Mouse (Mus musculus) CH12.LX (cell line): ENCODE data around the gene Flot1. TPM values are rescaled to one million over a fixed set of nuclear protein-coding genes. Genes with fewer than 3 reads are reported as not detected.

Experiments used
- DNase-seq: peaks from one replicate; pipeline ENCODE4 v3.0.0-alpha.2; 2013; ENCODE audit errors: extremely low read depth
- H3K27ac ChIP-seq: 2 replicates; pipeline ENCODE4 v1.5.1; 2012; ENCODE audit warnings: low read depth, mild to moderate bottlenecking, control low read depth, moderate library complexity; ENCODE audit not compliant: insufficient read depth
- H3K27me3 ChIP-seq: replicated peaks from 2 replicates; pipeline ENCODE3; 2012; ENCODE audit warnings: inconsistent platforms
- H3K36me3 ChIP-seq, 2 experiments: replicated peaks in 1 of 2; 2 replicates each; pipeline versions ENCODE3 to v1.6.1; 2012; ENCODE audit warnings: inconsistent platforms in 1 of 2, low read length in 1 of 2, mild to moderate bottlenecking in 1 of 2, mixed read lengths in 1 of 2, moderate library complexity in 1 of 2; ENCODE audit not compliant: control insufficient read depth in 1 of 2, insufficient read depth in 1 of 2
- H3K4me1 ChIP-seq, 2 experiments: 2 replicates each; pipeline ENCODE4 v1.6.1; 2012; ENCODE audit warnings: inconsistent platforms in 1 of 2, moderate library complexity in 1 of 2; ENCODE audit not compliant: insufficient read depth in 2 of 2, control insufficient read depth in 1 of 2
- H3K4me2 ChIP-seq: 2 replicates; pipeline ENCODE4 v1.6.1; 2012; ENCODE audit warnings: low read depth, mild to moderate bottlenecking, control low read depth; ENCODE audit not compliant: poor library complexity, insufficient read depth, severe bottlenecking
- H3K4me3 ChIP-seq, 3 experiments: fragments of 150-350 bp in 1 of 3; sonication (generic) in 1 of 3; replicated peaks in 1 of 3; 2 replicates each; pipeline versions ENCODE3 to v1.5.1; 2011 to 2012; ENCODE audit warnings: low read depth in 2 of 3, low read length in 2 of 3, mild to moderate bottlenecking in 2 of 3, moderate library complexity in 2 of 3, control low read depth in 1 of 3, improper control_type of control experiment in 1 of 3, inconsistent platforms in 1 of 3, mixed read lengths in 1 of 3; ENCODE audit not compliant: poor library complexity in 1 of 3
- H3K79me2 ChIP-seq: replicated peaks from 2 replicates; pipeline ENCODE4 v1.6.1; 2012; ENCODE audit warnings: mild to moderate bottlenecking, moderate library complexity; ENCODE audit not compliant: control insufficient read depth, poor library complexity, insufficient read depth, severe bottlenecking; ENCODE audit errors: extremely low read depth
- H3K9ac ChIP-seq: 2 replicates; pipeline ENCODE4 v1.6.1; 2012; ENCODE audit warnings: low read depth, mild to moderate bottlenecking, control low read depth, moderate library complexity; ENCODE audit not compliant: insufficient read depth
- H3K9me3 ChIP-seq: replicated peaks from 2 replicates; pipeline ENCODE3; 2012; ENCODE audit warnings: low read length, inconsistent platforms, mixed read lengths
- CHD2 ChIP-seq: IDR thresholded peaks from 2 replicates; pipeline ENCODE4 v1.6.1; 2011; ENCODE audit warnings: low read length, improper control_type of control experiment
- CTCF ChIP-seq, 2 experiments: IDR thresholded peaks in 1 of 2; conservative IDR thresholded peaks in 1 of 2; 2 replicates each; pipeline ENCODE4 v1.5.1; 2011 to 2012; ENCODE audit warnings: low read depth in 2 of 2, low read length in 2 of 2, improper control_type of control experiment in 1 of 2, inconsistent platforms in 1 of 2, mild to moderate bottlenecking in 1 of 2, moderate library complexity in 1 of 2
- ELF1 ChIP-seq: IDR thresholded peaks from 2 replicates; pipeline ENCODE4 v1.6.1; 2014; ENCODE audit warnings: low read depth, mild to moderate bottlenecking, inconsistent platforms, low read length, improper control_type of control experiment
- GABPA ChIP-seq: IDR thresholded peaks from 2 replicates; pipeline ENCODE4 v1.6.1; 2012; ENCODE audit warnings: low read depth, low read length, improper control_type of control experiment, inconsistent platforms; ENCODE audit not compliant: insufficient replicate concordance
- KAT2A ChIP-seq: IDR thresholded peaks from 2 replicates; pipeline ENCODE4 v1.6.1; 2012; ENCODE audit warnings: low read length, improper control_type of control experiment, inconsistent platforms; ENCODE audit not compliant: insufficient replicate concordance
- MAFK ChIP-seq: IDR thresholded peaks from 2 replicates; pipeline ENCODE4 v1.6.1; 2011; ENCODE audit warnings: low read length, improper control_type of control experiment; ENCODE audit not compliant: insufficient replicate concordance
- MXI1 ChIP-seq: IDR thresholded peaks from 2 replicates; pipeline ENCODE4 v1.6.1; 2011; ENCODE audit warnings: mild to moderate bottlenecking, low read depth, low read length, improper control_type of control experiment
- MYC ChIP-seq: IDR thresholded peaks from 2 replicates; pipeline ENCODE4 v1.6.1; 2011; ENCODE audit warnings: low read depth, mild to moderate bottlenecking, improper control_type of control experiment, low read length
- NRF1 ChIP-seq: IDR thresholded peaks from 2 replicates; pipeline ENCODE4 v1.6.1; 2014; ENCODE audit warnings: low read depth, mild to moderate bottlenecking, inconsistent platforms, low read length, improper control_type of control experiment, moderate library complexity
- PAX5 ChIP-seq: IDR thresholded peaks from 2 replicates; pipeline ENCODE4 v1.6.1; 2012; ENCODE audit warnings: low read length, inconsistent platforms, mixed read lengths
- POLR2A ChIP-seq: IDR thresholded peaks from 2 replicates; pipeline ENCODE4 v1.6.1; 2011; ENCODE audit warnings: low read depth, mild to moderate bottlenecking, improper control_type of control experiment, low read length
- POLR2AphosphoS2 ChIP-seq: IDR thresholded peaks from 2 replicates; pipeline ENCODE4 v1.6.1; 2011; ENCODE audit warnings: low read depth, low read length, improper control_type of control experiment
- RAD21 ChIP-seq: IDR thresholded peaks from 2 replicates; pipeline ENCODE4 v1.6.1; 2011; ENCODE audit warnings: low read depth, mild to moderate bottlenecking, low read length, improper control_type of control experiment, moderate library complexity
- SIN3A ChIP-seq: IDR thresholded peaks from 2 replicates; pipeline ENCODE4 v1.6.1; 2012; ENCODE audit warnings: low read length, improper control_type of control experiment, inconsistent platforms
- SMC3 ChIP-seq: IDR thresholded peaks from 2 replicates; pipeline ENCODE4 v1.6.1; 2011; ENCODE audit warnings: low read depth, low read length, improper control_type of control experiment
- TBP ChIP-seq: conservative IDR thresholded peaks from 2 replicates; pipeline ENCODE4 v1.6.1; 2011; ENCODE audit warnings: low read depth, low read length, improper control_type of control experiment
- TCF12 ChIP-seq: IDR thresholded peaks from 2 replicates; pipeline ENCODE4 v1.6.1; 2014; ENCODE audit warnings: low read depth, mild to moderate bottlenecking, inconsistent platforms, low read length, improper control_type of control experiment
- USF1 ChIP-seq: IDR thresholded peaks from 2 replicates; pipeline ENCODE4 v1.6.1; 2014; ENCODE audit warnings: low read depth, mild to moderate bottlenecking, inconsistent platforms, low read length, improper control_type of control experiment
- ZC3H11A ChIP-seq: IDR thresholded peaks from 2 replicates; pipeline ENCODE4 v1.6.1; 2012; ENCODE audit warnings: low read depth, mild to moderate bottlenecking, inconsistent platforms, low read length, improper control_type of control experiment
- dilution Hi-C: fragments of 300-500 bp; cut with MboI; formaldehyde crosslinking; loops from 2 replicates; pipeline ENCODE4 v1.14.3; 2020; ENCODE audit warnings: low sequenced_read_pairs; ENCODE audit not compliant: extremely low pct_unique_long_range_greater_than_20kb, extremely low pct_ligation_motif_present
- in situ Hi-C: fragments of 300-500 bp; cut with MboI; formaldehyde crosslinking; loops from 3 replicates; pipeline ENCODE4 v1.14.3; 2019; ENCODE audit warnings: low sequenced_read_pairs, low pct_ligation_motif_present, low pct_unique_long_range_greater_than_20kb, mixed read lengths
- polyA plus RNA-seq: library from polyadenylated mRNA; unstranded; fragments of >175 nt; gene quantifications from 2 replicates; pipeline ENCODE4 v1.2.1, GENCODE M21; 2012; ENCODE audit warnings: low read depth; ENCODE audit not compliant: insufficient read length
- total RNA-seq, 2 experiments: library from RNA; depleted of rRNA; stranded (reverse); fragments of 300-350 nt in 1 of 2; fragments of >200 nt in 1 of 2; gene quantifications; 2 replicates each; pipeline ENCODE4 v1.2.3; 2012 to 2014

Gene Flot1
- total and polyA plus RNA-seq, 3 experiments, result 16.3 to 21.6 (median 17.6) TPM

- H3K4me1 ChIP-seq, result peaks cover 11 to 25% of the 10 kb centered on the region in 2 experiments
- dilution Hi-C loops, result no loop called here
Measured at GRCm38 (mm10) chr17:35832400-35833238, 9.6 kb downstream of the Flot1 start.

DNA sequence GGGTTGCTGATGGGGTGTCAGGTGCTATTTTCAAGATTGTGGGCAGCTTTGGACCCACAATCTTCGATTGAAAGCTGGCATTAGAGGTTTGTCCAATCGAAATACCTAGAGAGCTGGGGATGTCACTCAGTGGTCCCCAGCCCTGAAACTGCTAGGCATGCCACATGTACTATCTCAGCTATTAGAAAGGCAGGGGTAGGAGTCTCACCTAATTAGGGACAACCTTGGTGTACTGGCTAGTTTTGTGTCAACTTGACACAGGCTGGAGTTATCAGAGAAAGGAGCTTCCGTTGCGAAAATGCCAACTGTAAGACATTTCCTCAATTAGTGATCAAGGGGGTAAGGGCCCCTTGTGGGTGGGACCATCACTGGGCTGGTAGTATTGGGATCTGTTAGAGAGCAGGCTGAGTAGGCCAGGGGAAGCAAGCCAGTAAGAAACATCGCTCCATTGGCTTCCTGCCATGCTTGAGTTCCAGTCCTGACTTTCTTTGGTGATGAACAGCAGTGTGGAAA lies 10.3 kb downstream of the Flot1 start:
- Histone ChIP-seq H3K4me2 (no peak overlapping the region), H3K27ac (no peak overlapping the region), H3K4me1 (peaks cover 11 to 25% of the 10 kb centered on the region in 2 experiments), H3K9ac (no peak overlapping the region), H3K4me3 (no peak overlapping the region), H3K27me3 (no peaks in the 10 kb centered on the region), H3K79me2 (peaks cover 38% of the 10 kb centered on the region), H3K36me3 (peaks cover 51 to 79% of the 10 kb centered on the region in 2 experiments), H3K9me3 (peaks cover 7% of the 10 kb centered on the region)
- no peak for TF ChIP-seq USF1
- no peak for TF ChIP-seq MAFK
- TF ChIP-seq POLR2AphosphoS2, result peak; percentile 94; the same call in 1 of the 2 replicates
- peak; percentile 63 for TF ChIP-seq CHD2
- TF ChIP-seq PAX5, result no peak
- TF ChIP-seq SMC3, result 0 out of 2 replicates have a peak, but pooled peaks have one; percentile 2
- TF ChIP-seq POLR2A, result peak; percentile 51; the same call in 1 of the 2 replicates
- TF ChIP-seq CTCF (conservative IDR thresholded peaks at IDR 0.05 in 1 of 2, IDR thresholded peaks at IDR 0.05 in 1 of 2; ENCODE audit: low read depth in 2 of 2, low read length in 2 of 2), result no peak
- TF ChIP-seq TBP, result no peak
- no peak for TF ChIP-seq GABPA
- TF ChIP-seq KAT2A, result no peak
- TF ChIP-seq MYC, result no peak
- TF ChIP-seq RAD21, result no peak
- no peak for TF ChIP-seq ZC3H11A
- DNase-seq, result no peak
- dilution Hi-C loops, result no loop called here
- in situ Hi-C loops, result no loop called here

More at GRCm38 (mm10) chr17:35832400-35833238, 9.6 kb downstream of the Flot1 start:
- no peak overlapping the region for H3K27ac ChIP-seq
- H3K9ac ChIP-seq, result no peak overlapping the region
- in situ Hi-C loops, result no loop called here
- peaks cover 51 to 86% of the 10 kb centered on the region in 2 experiments for H3K36me3 ChIP-seq
- TF ChIP-seq CTCF (conservative IDR thresholded peaks at IDR 0.05 in 1 of 2, IDR thresholded peaks at IDR 0.05 in 1 of 2; ENCODE audit: low read depth in 2 of 2, low read length in 2 of 2) (no peak), SIN3A (peak; percentile 29; the same call in 1 of the 2 replicates), POLR2AphosphoS2 (peak; percentile 98; the same call in 1 of the 2 replicates), TCF12 (no peak), MXI1 (no peak), NRF1 (no peak), ELF1 (no peak), POLR2A (peak; percentile 12)
- H3K4me3 ChIP-seq, result no peak overlapping the region
- no peak overlapping the region for H3K4me2 ChIP-seq
- DNase-seq, result no peak
- no peaks in the 10 kb centered on the region for H3K27me3 ChIP-seq
- peaks cover 7% of the 10 kb centered on the region for H3K9me3 ChIP-seq
- peaks cover 34% of the 10 kb centered on the region for H3K79me2 ChIP-seq
